Mouse (Mus musculus): ENCODE results near the gene N4bp2.
A peak's percentile ranks its signal among the peaks of the same experiment; 100 is the strongest.
"Not testable (repeated sequence)": the region's sequence is repeated elsewhere in the genome, so short reads cannot be mapped to it uniquely, and the experiment has no call there.

Gene N4bp2

DNA sequence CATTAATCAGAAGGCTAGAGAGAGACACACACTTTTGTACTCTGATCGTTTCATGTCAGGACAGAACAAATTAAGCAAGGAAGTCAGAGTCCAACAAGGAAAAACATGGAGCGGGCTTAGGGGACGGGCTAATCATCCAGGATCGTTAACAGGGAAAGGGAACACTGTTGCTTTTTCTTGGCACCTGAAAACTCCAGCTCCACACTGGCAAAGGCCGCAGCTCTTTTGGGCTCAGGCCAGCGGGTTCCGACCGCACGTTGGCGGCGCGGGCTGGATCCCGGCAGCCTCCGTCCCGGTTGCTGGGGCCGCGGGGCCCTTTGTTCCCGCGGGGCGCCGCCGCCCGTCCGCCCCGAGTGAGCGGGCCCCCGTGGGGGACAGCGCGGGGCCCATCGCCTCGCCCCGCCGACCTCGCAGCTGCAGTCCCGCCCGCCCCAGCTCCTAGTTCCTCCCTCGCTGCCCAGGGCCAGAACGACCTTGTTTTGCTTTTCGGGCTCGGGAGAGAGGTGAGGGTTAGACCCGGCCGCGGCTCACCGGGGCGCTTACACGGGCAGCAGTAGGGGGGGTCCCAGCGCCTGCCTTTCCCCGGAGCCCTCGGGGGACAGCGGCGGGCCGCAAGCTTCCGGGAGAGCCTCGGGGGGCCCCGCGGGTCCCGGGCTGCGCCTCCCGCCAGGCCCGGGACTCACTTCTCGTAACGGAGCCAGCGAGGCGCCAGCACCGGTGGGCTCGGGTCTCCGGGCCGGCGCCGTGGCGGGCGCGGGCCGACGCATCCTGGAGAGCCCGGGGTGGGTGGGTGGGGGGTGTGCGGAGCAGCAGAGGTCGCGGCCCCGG is at the start of gene N4bp2:
Gene N4bp2 (plus strand): TSS at position 434 of the 828 bp plus-strand sequence.
- peak; percentile 84 for DNase-seq

- DNase-seq: no peak
Observed at GRCm38 (mm10) chr5:65715084-65715483, 48.2 kb upstream of the N4bp2 start.

GRCm38 (mm10) chr5:65717063-65717902 is 46.0 kb upstream of the N4bp2 start:
- DNase-seq: no peak

GRCm38 (mm10) chr5:65717903-65718211 is 45.5 kb upstream of the N4bp2 start:
- not testable (repeated sequence) for DNase-seq

DNA sequence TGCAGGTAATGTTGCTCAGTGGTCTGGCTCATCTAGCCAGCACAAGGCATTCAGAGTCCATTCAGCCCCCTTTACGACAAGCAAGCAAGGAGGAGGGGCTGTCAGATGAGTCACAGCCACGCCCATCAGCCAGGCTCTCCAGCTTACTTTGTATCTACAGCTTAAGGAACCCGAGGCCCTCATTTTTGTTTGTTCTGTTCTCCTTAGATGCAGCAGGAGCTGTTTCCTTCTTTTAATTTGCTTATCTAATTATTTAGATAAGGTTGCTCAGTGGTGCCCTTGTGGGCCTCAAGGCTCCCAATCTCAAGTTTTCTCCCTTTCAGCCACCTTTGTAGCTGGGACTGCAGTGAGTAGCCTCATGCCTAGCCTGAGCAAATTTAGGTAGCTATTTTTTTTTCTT is 45.0 kb upstream of the N4bp2 start:
- no peak for DNase-seq

DNA sequence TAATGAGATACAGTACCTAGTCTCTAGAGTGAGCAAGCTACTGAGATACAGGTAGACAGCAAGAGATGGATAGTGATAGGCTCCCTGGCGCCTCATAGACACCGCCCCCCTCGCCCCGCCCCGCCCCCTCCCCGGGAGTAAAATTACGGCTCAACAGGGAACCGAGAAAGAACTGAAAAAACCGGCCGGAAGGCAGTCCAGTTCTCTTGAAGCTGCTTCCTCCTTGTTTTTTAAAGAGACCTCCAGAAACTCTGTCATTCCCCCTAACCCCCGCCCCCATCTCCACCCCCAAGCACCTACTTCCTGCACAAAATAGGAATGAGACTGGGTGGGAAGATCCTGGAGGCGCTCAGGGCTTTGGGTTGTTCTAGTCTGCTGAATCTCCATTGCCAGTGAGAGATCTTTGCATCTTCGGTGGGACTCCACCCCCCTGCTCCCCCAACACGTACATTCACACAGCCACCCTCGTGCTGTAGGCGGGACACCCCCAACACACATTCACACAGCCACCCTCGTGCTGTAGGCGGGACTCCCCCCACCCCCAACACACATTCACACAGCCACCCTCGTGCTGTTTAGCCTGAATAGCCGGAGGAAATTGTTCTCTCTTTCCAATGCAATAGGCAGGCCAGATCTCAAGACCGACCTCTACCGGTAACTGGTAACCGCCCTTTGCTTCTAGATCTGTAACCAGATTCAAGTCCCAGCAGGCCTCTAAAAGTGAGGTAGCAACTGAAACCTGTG is 38.8 kb upstream of the N4bp2 start:
- peak; percentile 89 for DNase-seq

GRCm38 (mm10) chr5:65731173-65732007 is 31.9 kb upstream of the N4bp2 start:
- peak; percentile 64 for DNase-seq

GRCm38 (mm10) chr5:65735601-65736000 is 27.7 kb upstream of the N4bp2 start:
- DNase-seq: no peak

DNA sequence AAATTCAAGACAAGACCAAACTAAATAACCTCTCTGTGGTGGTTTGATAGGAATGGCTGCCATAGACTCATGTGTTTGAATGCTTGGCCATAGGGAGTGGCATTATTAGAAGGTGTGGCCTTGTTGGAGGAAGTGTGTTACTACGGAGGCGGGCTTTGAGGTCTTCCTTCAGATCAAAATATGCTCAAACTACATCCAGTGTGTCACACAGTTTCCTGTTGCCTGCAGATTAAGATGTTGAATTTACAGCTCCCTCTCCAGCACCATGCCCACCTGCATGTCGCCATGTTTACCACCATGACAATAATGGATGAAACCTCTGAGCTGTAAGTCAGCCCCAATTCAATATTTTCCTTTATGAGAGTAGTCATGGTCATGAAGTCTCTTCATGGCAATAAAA is 24.0 kb upstream of the N4bp2 start:
- no peak for DNase-seq

GRCm38 (mm10) chr5:65746908-65747307 is 16.4 kb upstream of the N4bp2 start:
- no peak for DNase-seq

- no peak for DNase-seq
Observed at GRCm38 (mm10) chr5:65748386-65748785, 14.9 kb upstream of the N4bp2 start.

- DNase-seq: no peak
Observed at GRCm38 (mm10) chr5:65748880-65749279, 14.4 kb upstream of the N4bp2 start.

GRCm38 (mm10) chr5:65752021-65752420 is 11.3 kb upstream of the N4bp2 start:
- DNase-seq: no peak

DNA sequence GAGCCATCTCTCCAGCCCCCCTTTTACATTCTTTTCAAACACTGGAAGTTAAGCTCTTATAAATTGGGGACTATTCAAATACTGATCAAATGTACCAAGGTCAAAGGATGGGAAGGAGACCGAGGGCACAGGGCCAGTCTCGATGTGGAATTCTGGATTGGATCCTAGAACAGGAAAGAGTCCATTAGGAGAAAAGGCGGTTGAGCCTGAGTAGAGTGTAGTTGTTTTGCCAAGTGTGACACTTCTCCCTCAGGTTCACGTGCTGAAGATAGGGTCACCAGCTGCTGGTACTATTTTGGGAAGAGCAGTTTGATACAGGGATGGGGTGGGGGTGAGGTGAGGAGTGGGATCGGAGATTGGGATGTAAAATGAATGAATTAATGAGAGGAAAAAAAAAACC is 7.5 kb upstream of the N4bp2 start:
- no peak for DNase-seq

GRCm38 (mm10) chr5:65757110-65757509 is 6.2 kb upstream of the N4bp2 start:
- no peak for DNase-seq

DNA sequence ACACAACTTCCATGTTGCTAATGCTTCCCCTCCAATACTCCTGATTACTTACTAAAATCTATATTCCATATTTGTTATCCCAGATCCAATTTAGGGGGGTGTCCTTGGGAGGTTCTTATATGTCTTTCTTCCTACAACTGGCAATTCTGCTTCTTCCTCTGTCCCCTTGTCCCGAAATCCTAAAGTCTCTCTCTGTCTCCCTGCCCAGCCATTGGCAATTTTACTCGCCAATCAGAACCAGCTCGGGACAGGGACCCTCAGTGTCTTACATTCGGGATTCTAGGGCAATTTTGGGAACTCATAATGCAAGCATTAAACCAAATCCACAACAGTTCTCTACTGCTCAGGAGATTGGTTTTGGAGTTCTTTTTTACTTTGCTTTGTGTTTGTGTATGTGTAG is 3.3 kb upstream of the N4bp2 start:
- DNase-seq: no peak

DNA sequence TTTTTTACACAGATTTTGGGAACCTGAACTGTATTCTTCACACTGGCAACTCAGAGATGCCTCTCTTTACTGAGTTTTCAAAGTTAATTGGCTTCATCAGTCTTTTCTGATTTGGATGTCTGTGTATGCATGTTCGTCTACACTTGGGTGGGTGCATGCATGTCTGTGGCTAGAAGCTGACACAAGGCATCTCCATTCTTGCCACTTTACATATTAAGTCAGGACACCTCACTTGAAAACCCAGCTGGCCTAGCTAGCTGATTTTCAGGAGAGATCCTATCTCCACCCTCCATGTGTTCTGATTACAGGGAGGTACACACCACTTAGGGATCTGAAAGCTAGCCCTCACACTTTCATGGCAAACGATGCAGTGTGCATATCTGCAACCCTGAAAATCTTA is 2.7 kb upstream of the N4bp2 start:
- no peak for DNase-seq

DNA sequence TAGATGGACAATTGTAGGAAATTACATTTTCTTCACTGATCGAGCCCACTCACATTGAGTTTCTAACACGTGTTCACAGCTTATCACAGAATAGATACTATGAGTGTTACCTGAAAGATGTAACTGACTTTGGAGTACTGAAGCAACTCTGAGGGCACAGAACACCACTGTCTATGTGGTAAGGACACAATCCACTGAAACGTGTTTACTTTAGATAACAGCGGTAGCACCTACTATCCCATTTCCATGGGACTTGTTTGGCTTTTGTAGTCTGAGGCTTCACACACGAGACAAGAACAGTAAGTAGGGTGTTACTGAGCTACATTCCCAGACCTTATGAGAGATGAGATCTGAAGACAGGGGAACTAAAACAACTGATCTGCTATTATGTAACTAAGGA is 2.3 kb upstream of the N4bp2 start:
- DNase-seq: no peak

GRCm38 (mm10) chr5:65761921-65762320 is 1.4 kb upstream of the N4bp2 start:
- DNase-seq: no peak

GRCm38 (mm10) chr5:65762686-65763085 is 635 bp upstream of the N4bp2 start:
- no peak for DNase-seq

GRCm38 (mm10) chr5:65763916-65764785 is 830 bp downstream of the N4bp2 start:
- DNase-seq: peak; percentile 79
